Mouse (Mus musculus) bone marrow, adult 2 months (tissue): ENCODE measurements around the gene Tbata.

Experiments used
- CTCF ChIP-seq: fragments of 200-500 bp; IDR thresholded peaks from 2 replicates; pipeline ENCODE4 v1.5.1; 2011; ENCODE audit warnings: low read length, control low read depth; ENCODE audit not compliant: control insufficient read depth, insufficient read depth
- POLR2A ChIP-seq: fragments of 200-500 bp; IDR thresholded peaks from 2 replicates; pipeline ENCODE4 v1.6.1; 2011; ENCODE audit warnings: low read depth, mild to moderate bottlenecking, control low read depth, low read length, borderline replicate concordance; ENCODE audit not compliant: control insufficient read depth

- TF ChIP-seq CTCF, result no peak
- no peak for TF ChIP-seq POLR2A
These were observed 11.1 kb upstream of the Tbata start for GRCm38 (mm10) chr10:61160671-61161070.
